Mouse (Mus musculus) megakaryocyte-erythroid progenitor cell, adult 5-6 weeks (primary cell): ENCODE results near the gene Ctnna2. TPM values are rescaled to one million over a fixed set of nuclear protein-coding genes. Genes with fewer than 3 reads are reported as not detected.

Source experiments
- ATAC-seq: replicated peaks from 2 replicates; pipeline ENCODE4 v1.8.0; 2016; ENCODE audit warnings: mild to moderate bottlenecking, inconsistent platforms; ENCODE audit not compliant: severe bottlenecking, poor library complexity, low FRiP score, low TSS enrichment
- total RNA-seq, 2 experiments: library from RNA; stranded (forward) in 1 of 2; stranded (reverse) in 1 of 2; fragments of 200-1000, 215-1000 nt in 1 of 2; fragments of >200 nt in 1 of 2; fragmentation: Nextera tagmentation in 1 of 2; gene quantifications; 2 replicates each; pipeline ENCODE4 v1.2.3; 2014 to 2017

Gene Ctnna2
- total RNA-seq, 2 experiments from 2014 or later, result not detected

DNA sequence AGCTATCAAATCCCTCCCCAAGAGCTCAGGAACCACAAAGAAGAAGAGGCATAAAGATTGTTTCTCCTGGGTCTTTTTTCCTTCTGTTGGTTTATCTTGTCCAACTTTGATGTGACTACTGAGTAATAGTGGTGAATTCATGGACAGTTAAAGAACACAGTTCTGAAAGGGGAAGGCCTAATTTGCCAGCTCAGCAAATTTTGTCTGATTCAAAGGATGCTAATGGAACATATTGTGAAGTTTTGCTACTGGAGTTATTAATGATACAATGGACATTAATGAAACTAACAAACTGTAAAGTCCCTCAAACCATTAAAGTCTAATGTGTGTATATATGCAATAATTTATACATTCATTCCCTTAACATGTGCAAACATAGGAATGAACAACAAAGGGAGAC, 635.7 kb downstream of the Ctnna2 start:
- no peak for ATAC-seq

DNA sequence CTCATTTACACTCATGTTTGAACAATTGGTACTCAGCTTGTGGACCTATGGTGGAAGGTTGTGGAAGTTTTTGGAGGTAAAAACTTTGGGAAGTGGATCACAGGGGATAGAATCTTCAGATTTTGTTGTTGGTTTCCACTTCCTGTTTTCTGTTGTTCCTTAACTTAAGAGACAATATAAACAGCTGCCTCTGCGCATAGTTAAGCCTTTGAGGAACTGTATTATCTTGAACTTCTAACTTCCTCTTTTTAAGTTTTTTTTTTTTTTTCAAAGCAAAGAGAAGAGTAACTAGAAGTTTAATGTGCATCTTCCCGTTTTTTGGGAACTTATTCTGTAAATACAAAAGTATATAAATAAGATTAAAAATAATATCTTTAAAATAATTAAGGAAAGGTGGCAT, 644.0 kb downstream of the Ctnna2 start:
- ATAC-seq, result no peak

DNA sequence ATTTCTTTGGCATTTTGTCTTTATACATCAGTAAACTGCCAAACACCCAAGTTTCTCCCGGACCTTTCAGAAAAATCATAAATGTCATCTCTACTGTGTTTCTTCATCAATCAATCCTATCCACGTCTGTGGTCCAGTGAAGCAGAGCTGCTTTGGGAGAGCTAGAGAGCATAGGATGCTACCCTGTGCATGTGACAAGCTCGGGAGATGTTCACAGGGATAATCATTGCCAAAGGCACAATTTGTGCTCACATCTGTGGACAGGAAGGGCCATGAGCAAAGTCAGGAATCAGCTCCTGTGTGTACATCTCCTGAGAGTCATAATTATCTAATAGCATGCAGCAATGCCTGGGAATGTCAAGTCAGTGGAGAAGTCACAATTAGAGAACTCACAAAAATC, 654.8 kb downstream of the Ctnna2 start:
- no peak for ATAC-seq

DNA sequence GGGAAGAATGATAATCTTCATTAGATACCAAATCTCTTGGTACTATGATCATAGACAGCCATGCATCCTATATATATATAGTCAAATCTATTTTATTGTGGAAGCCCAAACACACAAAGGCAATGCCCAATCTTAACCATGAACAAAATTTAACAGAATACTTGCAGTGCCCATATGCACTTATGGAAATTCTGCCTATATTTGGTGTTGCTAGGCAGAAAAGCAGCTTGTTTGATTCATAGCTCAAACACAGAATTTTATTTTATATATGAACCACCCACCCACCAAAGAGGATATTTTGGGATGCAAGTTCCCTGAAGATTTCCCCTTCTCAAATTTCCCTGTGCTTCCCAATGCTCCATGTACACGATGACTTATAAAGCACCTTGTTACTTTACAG, 655.2 kb downstream of the Ctnna2 start:
- ATAC-seq, result no peak

DNA sequence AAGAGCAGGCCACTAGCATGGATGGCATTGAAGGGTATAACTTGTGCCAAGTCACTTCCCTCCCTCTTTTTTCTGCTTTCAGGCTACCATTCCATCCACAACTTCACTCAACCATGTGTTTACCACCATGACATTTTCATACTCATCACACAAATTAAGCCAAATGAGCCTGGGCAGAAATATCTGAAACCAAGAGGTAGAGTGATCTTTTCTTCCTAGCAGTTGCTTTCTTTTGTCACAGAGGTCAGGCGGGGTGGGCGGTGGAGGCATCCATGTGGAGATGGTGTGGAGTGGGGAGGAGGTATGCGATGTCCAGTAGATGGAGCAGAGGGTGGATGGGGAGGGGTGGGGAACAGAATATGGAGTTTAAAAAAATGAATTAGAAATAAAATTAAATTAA, 672.7 kb downstream of the Ctnna2 start:
- no peak for ATAC-seq

DNA sequence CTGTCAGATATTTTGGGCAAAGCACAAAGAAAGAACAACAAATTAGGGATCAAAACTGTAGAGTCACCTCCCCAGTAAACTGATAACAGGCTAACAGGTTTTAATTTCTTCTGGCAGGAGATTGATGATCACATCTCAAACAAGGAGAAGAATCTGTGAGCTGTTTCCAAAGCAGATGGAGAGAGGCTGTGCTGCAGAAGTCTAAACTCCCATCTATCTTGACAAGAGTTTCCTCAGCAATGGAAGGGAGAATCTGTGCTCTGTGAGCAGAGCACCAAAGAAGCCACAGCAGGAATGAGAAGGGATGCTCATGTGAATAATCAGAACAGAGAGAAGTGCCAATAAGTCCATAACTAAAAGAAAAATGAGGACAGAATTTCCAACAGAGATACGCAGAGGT, 678.2 kb downstream of the Ctnna2 start:
- no peak for ATAC-seq

DNA sequence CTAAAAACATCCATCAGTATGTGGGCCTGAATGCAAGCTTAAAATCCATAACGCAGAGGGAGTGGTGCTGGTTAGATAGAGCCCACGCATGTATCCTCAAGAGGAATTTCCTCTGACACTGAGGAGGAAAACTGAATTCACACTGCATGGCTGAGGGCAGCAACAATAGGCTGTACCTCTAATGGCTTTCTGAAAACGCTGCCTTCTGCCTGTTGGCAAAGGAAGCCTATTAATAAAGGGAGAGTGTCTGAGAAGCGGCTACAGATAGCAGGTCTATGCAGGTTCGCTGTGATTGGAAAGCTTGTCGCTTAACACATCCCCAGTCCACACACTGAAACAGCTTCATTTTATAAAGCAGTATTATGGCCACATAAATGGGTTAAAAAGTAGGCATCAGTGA, 688.1 kb downstream of the Ctnna2 start:
- ATAC-seq, result no peak

DNA sequence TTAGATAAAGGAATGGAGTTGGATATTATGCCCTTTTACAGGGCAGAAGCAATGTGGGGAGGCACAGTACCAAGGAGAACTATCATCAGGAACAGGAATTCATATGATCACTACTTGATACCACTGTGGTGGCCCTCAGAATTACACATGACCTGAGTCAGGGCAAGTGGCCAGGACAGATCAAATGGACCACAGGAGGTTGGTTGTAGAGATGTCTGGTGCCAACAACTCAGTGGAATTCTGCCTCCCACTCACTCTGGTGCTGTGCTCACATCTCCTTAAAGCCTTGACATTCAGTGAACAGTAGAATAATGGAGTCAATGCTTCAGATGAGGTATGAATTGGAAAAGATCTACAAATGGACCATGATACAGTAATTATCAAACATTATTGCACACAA, 691.1 kb downstream of the Ctnna2 start:
- no peak for ATAC-seq

DNA sequence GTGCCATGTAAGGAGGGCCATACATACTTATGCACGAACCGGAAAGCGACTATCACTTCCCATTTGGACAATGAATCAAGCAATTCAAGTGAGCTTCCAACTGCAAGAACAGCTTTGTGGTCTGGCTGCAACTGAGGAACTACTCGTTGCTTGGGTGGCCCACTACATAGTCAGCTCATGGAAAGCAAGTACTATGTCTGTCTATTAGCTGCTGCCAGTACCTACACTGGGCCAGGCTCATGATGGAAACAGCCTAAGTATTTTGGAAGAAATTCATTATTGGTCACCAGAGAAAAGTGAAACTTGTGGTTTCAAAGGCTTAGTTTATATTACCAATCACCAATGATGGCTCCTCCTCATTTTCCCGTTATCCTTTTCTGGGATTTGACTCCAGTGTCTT, 693.2 kb downstream of the Ctnna2 start:
- ATAC-seq, result no peak

DNA sequence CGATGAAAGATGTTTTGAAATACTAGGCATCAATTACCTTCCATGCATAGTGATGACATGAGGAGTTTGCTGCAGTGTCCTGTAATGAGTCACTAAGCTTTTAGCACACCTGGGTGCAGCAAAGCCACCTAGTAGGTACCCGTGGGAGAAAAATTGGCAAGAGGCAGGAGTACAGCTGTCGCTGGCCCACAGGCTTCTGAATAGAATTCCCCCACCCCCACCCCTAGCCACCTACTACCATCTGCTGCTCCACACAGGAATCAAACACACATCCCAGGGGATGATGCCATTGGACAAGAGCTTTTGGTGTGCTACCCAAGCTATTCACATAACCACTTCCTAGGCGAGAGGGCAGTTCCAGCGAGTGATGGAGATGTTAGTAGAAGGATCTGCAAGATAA, 700.7 kb downstream of the Ctnna2 start:
- ATAC-seq, result no peak

DNA sequence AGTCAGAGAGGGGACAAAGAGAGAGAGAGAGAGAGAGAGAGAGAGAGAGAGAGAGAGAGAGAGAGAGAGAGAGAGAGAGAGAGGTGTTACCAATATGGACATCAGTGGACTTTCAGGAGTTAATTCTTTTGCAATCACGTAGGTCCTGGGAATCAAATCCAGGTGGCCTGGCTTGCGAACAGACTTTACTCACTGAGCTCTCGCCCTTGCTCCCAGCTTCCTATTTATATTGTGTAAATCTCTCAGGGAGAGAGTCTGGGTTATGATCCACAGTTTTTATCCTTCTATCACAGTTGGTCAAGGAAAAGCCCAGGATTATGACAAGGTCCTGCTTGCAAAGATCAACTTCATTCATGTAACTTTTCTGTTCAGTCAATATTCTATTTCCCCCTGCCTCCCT, 714.3 kb downstream of the Ctnna2 start:
- no peak for ATAC-seq

DNA sequence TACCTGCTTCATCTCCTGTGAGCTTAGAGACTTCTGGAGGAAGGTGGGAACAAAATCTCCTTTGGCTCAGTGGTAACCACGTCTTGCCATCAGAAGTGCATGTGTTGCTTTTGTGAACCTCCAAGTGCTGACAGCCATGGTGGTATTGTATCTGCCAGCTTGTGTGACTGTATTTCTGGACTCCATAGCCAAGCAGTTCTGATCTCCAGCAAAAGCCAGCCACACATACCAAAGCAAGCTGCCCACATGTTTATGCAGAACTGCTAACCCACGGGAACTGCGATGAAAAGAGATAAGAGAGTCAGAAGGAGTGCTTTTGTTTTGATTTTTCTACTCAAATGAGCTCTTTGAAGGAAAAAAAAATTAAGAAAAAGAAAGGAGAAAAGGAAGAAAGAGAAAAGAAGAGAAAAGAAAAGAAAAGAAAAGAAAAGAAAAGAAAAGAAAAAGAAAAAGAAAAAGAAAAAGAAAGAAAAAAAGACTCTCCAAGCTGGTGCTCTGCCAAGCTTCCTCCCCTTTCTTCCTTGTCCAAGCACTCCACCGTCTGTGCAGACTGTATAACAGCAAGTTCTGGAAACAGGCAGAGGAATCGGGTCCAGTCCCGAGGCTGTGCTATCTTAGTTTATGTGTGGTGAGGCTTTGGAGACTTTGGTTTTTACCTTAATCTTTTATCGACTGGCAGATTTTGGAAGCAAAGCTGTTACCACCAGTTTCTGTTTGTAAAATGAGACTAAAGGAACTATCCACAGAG, 722.0 kb downstream of the Ctnna2 start:
- no peak for ATAC-seq

DNA sequence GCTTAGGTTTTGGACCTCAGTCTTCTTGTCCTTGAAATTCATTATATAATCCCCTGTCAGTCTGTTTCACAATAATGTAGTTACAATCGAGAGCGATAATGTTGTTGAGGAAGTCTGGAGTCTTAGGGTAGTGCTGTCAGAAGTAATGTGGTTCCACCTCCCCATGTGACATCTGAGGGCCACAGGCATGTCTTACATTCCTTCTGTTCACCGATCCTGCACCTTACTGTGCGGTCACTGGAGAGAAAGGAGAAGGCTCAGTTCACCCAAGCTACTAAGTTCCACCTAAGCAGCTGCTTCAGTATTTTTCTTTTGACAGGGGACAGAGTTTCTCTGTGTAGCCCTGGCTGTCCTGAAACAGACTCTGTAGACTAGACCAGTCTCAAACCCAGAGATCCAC, 723.2 kb downstream of the Ctnna2 start:
- no peak for ATAC-seq

DNA sequence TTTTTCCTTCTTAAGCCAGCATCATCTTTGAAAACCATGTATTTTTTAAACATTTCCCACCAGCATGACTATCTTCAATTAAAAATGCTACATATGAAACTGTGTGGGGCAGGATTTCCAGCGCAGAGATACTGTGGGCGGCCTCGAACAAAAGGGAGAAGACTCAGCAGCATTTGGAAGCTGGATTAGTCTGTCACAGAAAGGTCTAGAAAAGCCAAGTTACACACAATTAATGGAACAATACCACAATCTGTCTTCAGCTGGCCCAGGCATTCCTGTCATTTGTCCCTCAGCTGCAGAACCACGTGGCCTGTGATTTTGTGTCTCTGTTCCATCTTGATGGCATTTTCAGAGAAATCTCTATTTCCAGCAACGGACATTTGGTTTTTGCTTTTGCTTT, 726.0 kb downstream of the Ctnna2 start:
- no peak for ATAC-seq

DNA sequence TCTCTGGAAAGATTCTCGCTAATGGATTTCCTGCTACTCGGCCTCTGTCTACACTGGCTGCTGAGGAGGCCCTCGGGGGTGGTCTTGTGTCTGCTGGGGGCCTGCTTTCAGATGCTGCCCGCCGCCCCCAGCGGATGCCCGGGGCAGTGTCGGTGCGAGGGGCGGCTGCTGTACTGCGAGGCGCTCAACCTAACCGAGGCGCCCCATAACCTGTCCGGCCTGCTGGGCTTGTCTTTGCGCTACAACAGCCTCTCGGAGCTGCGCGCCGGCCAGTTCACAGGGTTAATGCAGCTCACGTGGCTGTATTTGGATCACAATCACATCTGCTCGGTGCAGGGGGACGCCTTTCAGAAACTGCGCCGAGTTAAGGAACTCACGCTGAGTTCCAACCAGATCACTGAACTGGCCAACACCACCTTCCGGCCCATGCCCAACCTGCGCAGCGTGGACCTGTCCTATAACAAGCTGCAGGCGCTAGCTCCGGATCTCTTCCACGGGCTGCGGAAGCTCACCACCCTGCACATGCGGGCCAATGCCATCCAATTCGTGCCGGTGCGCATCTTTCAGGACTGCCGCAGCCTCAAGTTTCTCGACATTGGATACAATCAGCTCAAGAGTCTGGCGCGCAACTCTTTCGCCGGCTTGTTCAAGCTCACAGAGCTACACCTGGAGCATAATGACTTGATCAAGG, 735.8 kb downstream of the Ctnna2 start:
- no peak for ATAC-seq

DNA sequence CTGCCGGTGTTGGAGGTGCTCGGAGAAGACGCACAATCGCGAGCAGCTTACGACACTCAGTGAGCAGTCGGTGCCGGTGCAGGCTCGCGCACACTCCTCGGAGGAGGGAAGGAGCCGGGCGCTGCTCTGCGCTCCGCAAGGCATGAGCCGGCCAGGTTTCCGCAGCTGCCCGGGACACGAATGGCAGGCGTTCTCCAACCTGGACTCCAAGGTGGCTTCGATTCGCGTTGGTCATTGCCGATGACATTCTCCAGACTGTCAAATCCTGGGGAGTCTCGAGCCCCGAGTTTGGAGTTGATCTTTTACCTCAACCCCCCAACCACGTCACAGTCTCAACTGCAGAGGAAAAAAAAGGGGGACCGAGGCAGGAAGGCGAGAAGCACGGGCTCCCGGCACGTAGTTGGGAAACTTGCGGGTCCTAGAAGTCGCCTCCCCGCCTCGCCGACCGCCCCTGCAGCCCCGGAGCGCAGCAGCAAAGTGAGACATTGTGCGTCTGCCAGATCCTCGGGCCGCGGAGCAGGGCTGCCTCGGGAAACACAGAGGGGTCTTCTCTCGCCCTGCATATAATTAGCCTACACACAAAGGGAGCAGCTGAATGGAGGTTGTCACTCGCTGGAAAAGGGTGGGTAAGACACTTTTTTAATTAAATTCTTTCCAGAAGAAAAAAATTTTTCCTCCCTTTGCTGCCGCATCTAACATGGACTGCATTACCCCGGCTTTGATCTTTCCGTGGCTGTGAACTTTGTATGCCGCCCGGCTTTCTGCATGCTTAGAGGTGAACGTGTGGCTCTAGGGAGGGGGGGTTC, 736.7 kb downstream of the Ctnna2 start, which contains the start of gene Lrrtm1:
Gene Lrrtm1 (plus strand): TSS at position 89 of the 806 bp plus-strand sequence.
- ATAC-seq, result no peak

DNA sequence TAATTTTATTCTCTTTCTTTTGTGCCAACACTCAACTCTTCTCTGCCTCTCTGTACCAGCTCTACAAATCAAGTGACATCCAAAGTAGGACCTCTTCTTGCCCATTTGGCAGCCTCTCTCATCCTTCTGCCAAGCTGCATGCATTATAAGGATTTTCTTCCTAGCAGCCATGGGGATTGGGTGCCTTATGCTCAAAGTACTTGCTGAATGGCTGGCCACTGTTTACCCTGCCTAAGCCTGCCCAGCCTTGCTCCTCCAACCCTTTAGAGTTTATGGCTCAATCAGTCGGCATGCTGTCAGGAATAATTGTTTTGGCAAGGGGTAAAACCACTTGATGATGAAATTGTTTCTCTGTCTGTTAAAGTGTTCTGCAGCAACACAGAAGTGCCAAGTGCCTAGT, 739.1 kb downstream of the Ctnna2 start:
- ATAC-seq, result no peak

DNA sequence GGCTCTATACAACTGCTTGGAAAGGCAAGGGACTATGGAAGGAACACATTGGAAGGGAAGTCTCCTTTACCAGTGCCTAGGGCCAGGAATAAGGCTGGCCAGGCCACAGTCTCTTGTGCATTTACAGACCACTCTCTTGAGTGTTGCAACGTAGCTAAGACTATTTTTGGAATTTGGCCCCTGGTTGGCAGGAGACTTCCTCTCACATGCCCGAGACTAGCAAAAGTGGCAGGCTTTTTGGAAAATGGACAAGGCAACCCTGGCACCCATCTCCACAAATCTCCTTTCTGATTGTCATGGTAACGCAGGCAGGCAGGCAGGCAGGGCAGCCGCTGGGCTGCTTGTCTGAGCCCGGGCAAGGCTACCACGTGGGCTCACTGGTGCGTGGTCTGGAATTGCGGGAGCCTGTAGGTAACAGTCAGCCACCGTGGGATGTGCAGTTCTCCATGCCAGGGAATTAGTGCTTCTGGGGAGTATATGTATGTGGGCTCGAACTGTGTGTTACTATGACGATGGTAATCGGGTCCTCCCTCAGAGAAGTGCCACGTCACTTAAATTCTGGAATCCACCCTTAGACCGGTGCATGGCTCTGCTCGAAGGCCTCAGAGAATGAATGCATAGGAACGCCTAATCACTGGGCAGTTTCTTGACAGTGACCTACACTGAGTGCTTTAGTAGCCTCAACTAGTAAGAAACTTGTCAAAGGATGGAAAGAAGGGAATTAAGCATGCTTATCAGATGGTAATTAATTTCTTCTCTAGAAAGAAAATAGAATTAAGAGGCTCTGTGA, 756.5 kb downstream of the Ctnna2 start:
- no peak for ATAC-seq

DNA sequence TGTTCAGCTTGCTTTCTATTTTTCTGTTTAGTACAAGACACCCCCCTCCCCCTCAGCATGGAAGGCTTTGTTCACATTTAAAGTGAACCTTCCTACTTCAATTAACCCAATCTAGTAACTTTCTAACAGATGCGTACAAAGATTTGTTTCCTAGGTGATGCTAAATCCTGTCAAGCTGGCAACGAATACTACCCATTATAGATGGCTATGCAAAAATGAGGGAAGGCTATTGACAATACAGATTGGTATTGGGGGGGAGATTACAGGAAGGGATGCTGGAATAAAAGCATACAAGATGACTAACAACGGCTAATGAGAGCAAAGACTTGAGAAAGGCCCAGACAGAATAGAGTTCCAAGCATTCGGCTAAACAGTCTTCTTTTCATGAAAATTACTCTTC, 758.7 kb downstream of the Ctnna2 start:
- no peak for ATAC-seq

DNA sequence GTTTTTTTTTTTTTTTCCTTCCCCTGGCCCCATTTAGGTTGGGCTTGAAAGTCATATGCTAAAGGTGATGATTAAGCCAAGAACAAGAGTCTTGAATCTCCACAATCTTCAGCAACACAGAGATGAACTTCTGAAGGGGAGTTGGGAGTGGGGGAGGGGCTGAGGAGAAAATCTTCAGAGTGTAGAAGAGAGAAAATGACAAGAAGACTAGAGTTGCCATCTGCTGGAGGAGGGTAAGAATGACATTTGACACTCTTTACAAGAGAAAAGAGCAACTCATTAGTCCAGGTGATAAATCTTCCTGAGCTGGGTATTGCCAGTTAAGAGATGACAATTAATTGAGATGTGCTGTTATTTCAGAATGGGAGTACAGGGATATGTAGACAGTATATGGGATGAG, 760.6 kb downstream of the Ctnna2 start:
- no peak for ATAC-seq
